Mouse (Mus musculus) MEL (cell line): ENCODE measurements around the gene Adh6b. TPM values are rescaled to one million over a fixed set of nuclear protein-coding genes. Genes with fewer than 3 reads are reported as not detected.

Experiments
- DNase-seq: peaks from one replicate; pipeline ENCODE4 v3.0.0; 2011; ENCODE audit warnings: low read depth, low spot score
- H3K27ac ChIP-seq: 2 replicates; pipeline ENCODE4 v1.5.1; 2012; ENCODE audit warnings: low read depth, mild to moderate bottlenecking, control low read depth, low read length, moderate library complexity; ENCODE audit not compliant: control insufficient read depth
- H3K27me3 ChIP-seq, 2 experiments: fragments of 150-350 bp in 1 of 2; sonication (generic) in 1 of 2; 2 replicates each; pipeline ENCODE4 v1.6.1; 2012; ENCODE audit warnings: low read length in 2 of 2, mild to moderate bottlenecking in 2 of 2, improper control_type of control experiment in 1 of 2, moderate library complexity in 1 of 2; ENCODE audit not compliant: insufficient read depth in 2 of 2, control insufficient read depth in 1 of 2
- H3K36me3 ChIP-seq, 2 experiments: 2 replicates each; pipeline ENCODE4 v1.6.1; 2012 to 2014; ENCODE audit warnings: low read length in 2 of 2, improper control_type of control experiment in 1 of 2, inconsistent platforms in 1 of 2, mild to moderate bottlenecking in 1 of 2; ENCODE audit not compliant: insufficient read depth in 2 of 2, control insufficient read depth in 1 of 2
- H3K4me1 ChIP-seq, 2 experiments: fragments of 150-350 bp in 1 of 2; sonication (generic) in 1 of 2; 2 replicates each; pipeline ENCODE4 v1.6.1; 2012; ENCODE audit warnings: low read length in 2 of 2, improper control_type of control experiment in 1 of 2, mild to moderate bottlenecking in 1 of 2; ENCODE audit not compliant: insufficient read depth in 2 of 2, control insufficient read depth in 1 of 2
- H3K4me3 ChIP-seq, 2 experiments: fragments of 150-350 bp in 1 of 2; sonication (generic) in 1 of 2; 2 replicates each; pipeline ENCODE4 v1.5.1; 2012; ENCODE audit warnings: low read depth in 2 of 2, low read length in 2 of 2, mild to moderate bottlenecking in 2 of 2, moderate library complexity in 2 of 2, control low read depth in 1 of 2, improper control_type of control experiment in 1 of 2; ENCODE audit not compliant: control insufficient read depth in 1 of 2, insufficient read depth in 1 of 2
- H3K79me2 ChIP-seq: 2 replicates; pipeline ENCODE4 v1.6.1; 2012; ENCODE audit warnings: mild to moderate bottlenecking, low read length, moderate library complexity; ENCODE audit not compliant: control insufficient read depth, poor library complexity, insufficient read depth
- H3K9ac ChIP-seq: 2 replicates; pipeline ENCODE4 v1.6.1; 2012; ENCODE audit warnings: low read depth, mild to moderate bottlenecking, control low read depth, low read length, moderate library complexity; ENCODE audit not compliant: control insufficient read depth, poor library complexity, severe bottlenecking
- H3K9me3 ChIP-seq: fragments of 150-350 bp; sonication (generic); replicated peaks from 2 replicates; pipeline ENCODE4 v1.6.1; 2012; ENCODE audit warnings: mild to moderate bottlenecking, low read length, improper control_type of control experiment, moderate library complexity; ENCODE audit not compliant: insufficient read depth
- CHD2 ChIP-seq: IDR thresholded peaks from 2 replicates; pipeline ENCODE4 v1.6.1; 2011; ENCODE audit warnings: low read length, improper control_type of control experiment
- EP300 ChIP-seq, 2 experiments: IDR thresholded peaks; 2 replicates each; pipeline ENCODE4 v1.6.1; 2011; ENCODE audit warnings: improper control_type of control experiment in 2 of 2, low read length in 2 of 2, low read depth in 1 of 2, mild to moderate bottlenecking in 1 of 2
- GATA1 ChIP-seq: IDR thresholded peaks from 2 replicates; pipeline ENCODE4 v1.6.1; 2011; ENCODE audit warnings: low read depth, low read length, improper control_type of control experiment
- JUND ChIP-seq: IDR thresholded peaks from 2 replicates; pipeline ENCODE4 v1.6.1; 2011; ENCODE audit warnings: low read depth, mild to moderate bottlenecking, improper control_type of control experiment, low read length
- KAT2A ChIP-seq: conservative IDR thresholded peaks from 2 replicates; pipeline ENCODE4 v1.6.1; 2012; ENCODE audit warnings: low read depth, low read length, improper control_type of control experiment, inconsistent platforms
- MAX ChIP-seq: IDR thresholded peaks from 2 replicates; pipeline ENCODE4 v1.6.1; 2011; ENCODE audit warnings: low read length, improper control_type of control experiment
- MAZ ChIP-seq: IDR thresholded peaks from 2 replicates; pipeline ENCODE4 v1.6.1; 2012; ENCODE audit warnings: low read depth, mild to moderate bottlenecking, inconsistent platforms, low read length, improper control_type of control experiment
- NELFE ChIP-seq: IDR thresholded peaks from 2 replicates; pipeline ENCODE4 v1.6.1; 2011; ENCODE audit warnings: low read depth, low read length, improper control_type of control experiment
- NRF1 ChIP-seq: IDR thresholded peaks from 2 replicates; pipeline ENCODE4 v1.6.1; 2014; ENCODE audit warnings: low read depth, mild to moderate bottlenecking, inconsistent platforms, low read length, improper control_type of control experiment, moderate library complexity; ENCODE audit not compliant: poor library complexity, insufficient read depth, severe bottlenecking
- POLR2A ChIP-seq, 2 experiments: IDR thresholded peaks; 2 replicates each; pipeline ENCODE4 v1.6.1; 2011 to 2012; ENCODE audit warnings: low read length in 2 of 2, mild to moderate bottlenecking in 2 of 2, control low read depth in 1 of 2, improper control_type of control experiment in 1 of 2, low read depth in 1 of 2, moderate library complexity in 1 of 2; ENCODE audit not compliant: control insufficient read depth in 1 of 2, insufficient read depth in 1 of 2, poor library complexity in 1 of 2
- POLR2AphosphoS2 ChIP-seq: IDR thresholded peaks from 2 replicates; pipeline ENCODE4 v1.6.1; 2011; ENCODE audit warnings: low read length, improper control_type of control experiment
- POLR2AphosphoS5 ChIP-seq: IDR thresholded peaks from 2 replicates; pipeline ENCODE4 v1.6.1; 2012; ENCODE audit warnings: low read depth, borderline replicate concordance, mild to moderate bottlenecking, inconsistent platforms, low read length, moderate library complexity, mixed read lengths
- RAD21 ChIP-seq: IDR thresholded peaks from 2 replicates; pipeline ENCODE4 v1.6.1; 2011; ENCODE audit warnings: mild to moderate bottlenecking, low read depth, low read length, improper control_type of control experiment
- TCF12 ChIP-seq: IDR thresholded peaks from 2 replicates; pipeline ENCODE4 v1.6.1; 2014; ENCODE audit warnings: low read depth, mild to moderate bottlenecking, inconsistent platforms, low read length, improper control_type of control experiment, moderate library complexity
- UBTF ChIP-seq: IDR thresholded peaks from 2 replicates; pipeline ENCODE4 v1.6.1; 2012; ENCODE audit warnings: low read depth, mild to moderate bottlenecking, inconsistent platforms, low read length, improper control_type of control experiment, moderate library complexity, borderline replicate concordance; ENCODE audit not compliant: insufficient read depth
- USF2 ChIP-seq, 2 experiments: IDR thresholded peaks; 2 replicates each; pipeline ENCODE4 v1.6.1; 2011 to 2012; ENCODE audit warnings: improper control_type of control experiment in 2 of 2, low read length in 2 of 2, borderline replicate concordance in 1 of 2, inconsistent platforms in 1 of 2, low read depth in 1 of 2, mild to moderate bottlenecking in 1 of 2; ENCODE audit not compliant: insufficient read depth in 1 of 2
- ZKSCAN1 ChIP-seq: IDR thresholded peaks from 2 replicates; pipeline ENCODE4 v1.6.1; 2012; ENCODE audit warnings: low read depth, mild to moderate bottlenecking, inconsistent platforms, low read length, improper control_type of control experiment, moderate library complexity
- ZNF384 ChIP-seq: IDR thresholded peaks from 2 replicates; pipeline ENCODE4 v1.6.1; 2012; ENCODE audit warnings: low read depth, mild to moderate bottlenecking, inconsistent platforms, low read length, improper control_type of control experiment
- polyA plus RNA-seq, 2 experiments: library from polyadenylated mRNA; stranded (reverse) in 1 of 2; unstranded in 1 of 2; fragments of >175 nt in 1 of 2; fragments of >200 nt in 1 of 2; gene quantifications; 2 replicates each; pipeline versions ENCODE4 v1.2.1 to v1.2.4; 2012; ENCODE audit warnings: low replicate concordance in 2 of 2, low read depth in 1 of 2; ENCODE audit not compliant: insufficient read length in 2 of 2, insufficient read depth in 1 of 2, missing spikeins in 1 of 2
- total RNA-seq: library from RNA; depleted of rRNA; stranded (reverse); fragments of 300-350 nt; gene quantifications from 2 replicates; pipeline ENCODE4 v1.2.3, GENCODE M21; 2012

Adh6b gene
- total and polyA plus RNA-seq, 3 experiments = not detected

DNA sequence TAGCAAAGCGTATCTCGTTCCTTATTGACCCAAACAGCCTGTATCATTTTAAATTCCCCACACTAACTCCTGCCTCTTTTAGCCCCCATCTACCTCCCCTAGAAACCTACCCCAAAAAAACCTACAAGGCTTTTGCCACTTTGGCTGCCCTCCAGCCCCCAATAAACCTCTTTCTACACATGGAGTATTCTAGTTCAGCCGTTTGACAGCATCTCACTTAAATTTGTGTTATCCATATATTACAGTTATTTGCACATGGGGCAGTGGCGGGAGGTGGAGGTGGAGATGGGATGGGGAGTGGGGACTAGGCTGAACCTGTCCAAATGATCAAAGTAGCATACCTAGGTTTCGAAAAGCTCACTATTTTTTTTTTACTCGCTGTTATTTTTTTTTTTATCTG, 16.1 kb upstream of the Adh6b start:
- H3K27me3 ChIP-seq = peaks cover 0 to 5% of the 10 kb centered on the region in 2 experiments; a peak in 3 of 4 replicates
- H3K9me3 ChIP-seq = no peaks in the 10 kb centered on the region
- H3K4me3 ChIP-seq = no peak overlapping the region
- H3K36me3 ChIP-seq = no peaks in the 10 kb centered on the region
- no peaks in the 10 kb centered on the region for H3K79me2 ChIP-seq
- no peak overlapping the region for H3K9ac ChIP-seq
- no peak for TF ChIP-seq JUND
- TF ChIP-seq TCF12 = no peak
- TF ChIP-seq NELFE = no peak
- TF ChIP-seq UBTF = no peak
- TF ChIP-seq USF2 (IDR thresholded peaks at IDR 0.05; ENCODE audit: borderline replicate concordance in 1 of 2, insufficient read depth in 1 of 2, low read depth in 1 of 2, low read length in 2 of 2) = no peak
- TF ChIP-seq ZKSCAN1 = no peak
- TF ChIP-seq POLR2AphosphoS2 = no peak
- TF ChIP-seq, all 39 proteins: peak for 0
- H3K4me1 ChIP-seq = no peaks in the 10 kb centered on the region
- no peak for DNase-seq
- H3K27ac ChIP-seq = no peak overlapping the region

DNA sequence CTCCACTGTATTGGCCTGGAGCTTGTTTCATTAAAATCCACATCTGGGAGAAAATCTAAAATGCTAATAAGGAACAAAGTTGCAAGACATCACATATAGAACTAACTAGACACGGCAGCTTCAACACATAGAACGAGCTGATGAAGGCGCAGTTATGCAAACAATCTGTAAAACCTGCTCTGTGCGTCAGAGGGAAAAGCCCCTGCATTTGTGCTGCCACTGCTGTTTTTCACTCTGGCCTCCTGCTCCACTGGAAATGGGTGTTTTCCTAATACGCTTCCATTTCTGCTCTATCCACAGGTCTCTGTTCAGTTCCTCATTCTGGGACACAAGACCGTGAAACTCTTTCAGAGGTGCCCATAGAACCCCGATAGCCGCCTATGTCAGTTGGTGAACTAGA, 7.7 kb upstream of the Adh6b start:
- peaks cover 0 to 4% of the 10 kb centered on the region in 2 experiments; a peak in 2 of 4 replicates for H3K4me1 ChIP-seq
- TF ChIP-seq POLR2AphosphoS2 (no peak), ZNF384 (no peak), EP300 (IDR thresholded peaks at IDR 0.05; ENCODE audit: low read depth in 1 of 2, low read length in 2 of 2) (no peak), MAX (no peak), USF2 (IDR thresholded peaks at IDR 0.05; ENCODE audit: borderline replicate concordance in 1 of 2, insufficient read depth in 1 of 2, low read depth in 1 of 2, low read length in 2 of 2) (no peak), POLR2AphosphoS5 (no peak), CHD2 (no peak), KAT2A (no peak), ZKSCAN1 (no peak), MAZ (no peak)
- peak overlapping the region; percentile 46 to 68 for H3K4me3 ChIP-seq
- H3K79me2 ChIP-seq = no peaks in the 10 kb centered on the region
- H3K27me3 ChIP-seq = no peaks in the 10 kb centered on the region; a peak in 1 of 4 replicates
- no peaks in the 10 kb centered on the region for H3K9me3 ChIP-seq
- H3K36me3 ChIP-seq = no peaks in the 10 kb centered on the region
- peak; percentile 63 for DNase-seq
- peak overlapping the region; percentile 86 for H3K27ac ChIP-seq
- H3K9ac ChIP-seq = peak overlapping the region; percentile 63

DNA sequence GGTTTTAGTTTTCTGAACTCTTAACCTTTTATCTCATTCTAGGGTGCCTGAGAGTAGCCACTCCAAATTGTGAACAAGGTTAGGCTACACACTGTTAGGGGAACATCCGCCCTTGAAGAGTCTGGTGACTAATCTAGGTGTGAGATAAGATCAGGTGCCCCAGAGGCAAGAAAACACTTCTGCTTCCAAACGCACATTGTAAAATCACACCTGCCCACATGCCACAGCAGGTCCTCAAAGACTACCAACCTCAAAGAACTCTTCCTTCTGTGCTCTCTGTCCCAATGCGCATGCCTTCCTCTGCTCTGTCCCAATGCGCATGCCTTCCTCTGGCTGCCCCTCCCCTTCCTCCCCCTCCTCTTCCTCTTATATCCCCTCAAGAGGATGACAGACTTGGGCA, 7.3 kb upstream of the Adh6b start:
- Histone ChIP-seq H3K36me3 (no peaks in the 10 kb centered on the region), H3K4me3 (peak overlapping the region; percentile 46 to 68), H3K27me3 (no peaks in the 10 kb centered on the region; a peak in 1 of 4 replicates), H3K27ac (peak overlapping the region; percentile 86), H3K9ac (peak overlapping the region; percentile 63), H3K79me2 (no peaks in the 10 kb centered on the region), H3K9me3 (no peaks in the 10 kb centered on the region), H3K4me1 (peaks cover 0 to 4% of the 10 kb centered on the region in 2 experiments; a peak in 2 of 4 replicates)
- DNase-seq = peak; percentile 64
- TF ChIP-seq NRF1 = peak; percentile 81
- peak in 1 of 2 experiments; percentile 37; a peak in 1 of 4 replicates for TF ChIP-seq POLR2A (IDR thresholded peaks at IDR 0.05; ENCODE audit: control insufficient read depth in 1 of 2, insufficient read depth in 1 of 2, low read depth in 1 of 2, low read length in 2 of 2, poor library complexity in 1 of 2)
- peak; percentile 46; the same call in 1 of the 2 replicates for TF ChIP-seq NELFE
- peak; percentile 62 for TF ChIP-seq MAX
- no peak for TF ChIP-seq RAD21
- no peak for TF ChIP-seq POLR2AphosphoS2
- TF ChIP-seq TCF12 = peak; percentile 26; the same call in 1 of the 2 replicates
- peak; percentile 33; the same call in 1 of the 2 replicates for TF ChIP-seq GATA1
- 0 out of 2 replicates have a peak, but pooled peaks have one; percentile 22 for TF ChIP-seq MAZ
